Mouse (Mus musculus) cortical plate, adult 2 months (tissue): ENCODE measurements around the gene Rdh1.

Source experiments
- CTCF ChIP-seq: fragments of 200-500 bp; IDR thresholded peaks from 2 replicates; pipeline ENCODE4 v1.5.1; 2011; ENCODE audit warnings: mild to moderate bottlenecking, control low read depth, low read length; ENCODE audit not compliant: insufficient read depth; ENCODE audit errors: extremely low read depth
- POLR2A ChIP-seq: fragments of 200-500 bp; IDR thresholded peaks from 2 replicates; pipeline ENCODE4 v1.6.1; 2011; ENCODE audit warnings: mild to moderate bottlenecking, low read length, control low read depth; ENCODE audit not compliant: insufficient read depth; ENCODE audit errors: extremely low read depth

GRCm38 (mm10) chr10:127721671-127722418 lies 37.7 kb upstream of the Rdh1 start:
- TF ChIP-seq POLR2A (no peak), CTCF (no peak)
